Mouse (Mus musculus): ENCODE measurements around the gene Gpr173.

- TF ChIP-seq CTCF (IDR thresholded peaks at IDR 0.05; ENCODE audit: extremely low read depth, insufficient read length, insufficient replicate concordance, low read depth, low read length): no peak
- TF ChIP-seq POLR2A (IDR thresholded peaks at IDR 0.05; ENCODE audit: low read depth, low read length): no peak
Measured at GRCm38 (mm10) chrX:152322776-152323175, 45.7 kb downstream of the Gpr173 start.
